Mouse (Mus musculus) heart, postnatal 10 days (tissue): ENCODE measurements around the gene Celf2. TPM values are rescaled to one million over a fixed set of nuclear protein-coding genes. Genes with fewer than 3 reads are reported as not detected.

Experiments
- DNase-seq, 2 experiments: peaks; one replicate each; pipeline ENCODE4 v3.0.0; 2021
- intact Hi-C: fragments of 180-260 bp; cut with DNase I; formaldehyde crosslinking; loops from one replicate; pipeline ENCODE4 v1.15.1; 2025
- total RNA-seq, 2 experiments: library from RNA; stranded (reverse); gene quantifications; 2 replicates each; pipeline ENCODE4 v1.2.3; 2021

The Celf2 gene
- total RNA-seq, 2 experiments from 2014 or later: 81.5 to 84.6 TPM

- no peak for DNase-seq
- intact Hi-C loops: no loop called here
These were observed 566.5 kb downstream of the Celf2 start for GRCm38 (mm10) chr2:6942635-6943390.

GRCm38 (mm10) chr2:6939143-6939542 lies 570.2 kb downstream of the Celf2 start:
- DNase-seq: no peak
- intact Hi-C loops: no loop called here

GRCm38 (mm10) chr2:6933130-6933529 lies 576.2 kb downstream of the Celf2 start:
- DNase-seq: no peak
- intact Hi-C loops: no loop called here

- DNase-seq: peak; percentile 44 to 52
- intact Hi-C loops: no loop called here
These were observed 581.5 kb downstream of the Celf2 start for GRCm38 (mm10) chr2:6927693-6928360.

- intact Hi-C loops: no loop called here
- no peak for DNase-seq
These were observed 583.9 kb downstream of the Celf2 start for GRCm38 (mm10) chr2:6925505-6925904.

- intact Hi-C loops: no loop called here
- no peak for DNase-seq
These were observed 585.5 kb downstream of the Celf2 start for GRCm38 (mm10) chr2:6923738-6924474.

GRCm38 (mm10) chr2:6915386-6915785 lies 594.0 kb downstream of the Celf2 start:
- intact Hi-C loops: no loop called here
- no peak for DNase-seq

- intact Hi-C loops: no loop called here
- DNase-seq: no peak
These were observed 596.0 kb downstream of the Celf2 start for GRCm38 (mm10) chr2:6913315-6913714.

GRCm38 (mm10) chr2:6911932-6912331 lies 597.4 kb downstream of the Celf2 start:
- intact Hi-C loops: no loop called here
- DNase-seq: peak; percentile 12 to 13

- intact Hi-C loops: no loop called here
- DNase-seq: no peak
These were observed 599.4 kb downstream of the Celf2 start for GRCm38 (mm10) chr2:6909921-6910320.

GRCm38 (mm10) chr2:6904411-6904810 lies 605.0 kb downstream of the Celf2 start:
- intact Hi-C loops: no loop called here
- DNase-seq: no peak

GRCm38 (mm10) chr2:6903251-6903763 lies 606.1 kb downstream of the Celf2 start:
- no peak for DNase-seq
- intact Hi-C loops: no loop called here

GRCm38 (mm10) chr2:6896896-6897295 lies 612.5 kb downstream of the Celf2 start:
- no peak for DNase-seq
- intact Hi-C loops: no loop called here

GRCm38 (mm10) chr2:6893597-6893996 lies 615.8 kb downstream of the Celf2 start:
- DNase-seq: no peak
- intact Hi-C loops: no loop called here

GRCm38 (mm10) chr2:6893095-6893494 lies 616.3 kb downstream of the Celf2 start:
- DNase-seq: no peak
- intact Hi-C loops: no loop called here

- intact Hi-C loops: no loop called here
- no peak for DNase-seq
These were observed 624.3 kb downstream of the Celf2 start for GRCm38 (mm10) chr2:6884796-6885711.

- DNase-seq: no peak
- intact Hi-C loops: no loop called here
These were observed 625.2 kb downstream of the Celf2 start for GRCm38 (mm10) chr2:6883996-6884795.

- intact Hi-C loops: no loop called here
- DNase-seq: no peak
These were observed 627.0 kb downstream of the Celf2 start for GRCm38 (mm10) chr2:6882236-6882885.
